Mouse (Mus musculus): Measurements from ENCODE around the gene Foxa1. TPM values are rescaled to one million over a fixed set of nuclear protein-coding genes. Genes with fewer than 3 reads are reported as not detected.

Gene Foxa1
- polyA plus RNA-seq (2014; fragmentation: Nextera tagmentation; extraction: Ambion mirVana) = not detected in 2 replicates

GRCm38 (mm10) chr12:57546415-57547201 lies at the start of gene Foxa1:
Gene Foxa1, minus strand, starts transcription at chr12:57546916.
- Histone ChIP-seq H3K27me3 (ENCODE audit: control insufficient read depth, insufficient read depth, low read length) (peaks cover 84% of the 10 kb centered on the region), H3K9me3 (ENCODE audit: control insufficient read depth, low read length) (no peaks in the 10 kb centered on the region), H3K4me2 (ENCODE audit: low read depth, severe bottlenecking) (peak within 1 kb of the TSS; percentile 95), H3K27ac (replicated peaks; ENCODE audit: low read depth, low read length) (no peak within 1 kb of the TSS), H3K36me3 (ENCODE audit: control insufficient read depth, insufficient read depth, low read length) (no peaks in the 10 kb centered on the region), H3K9ac (ENCODE audit: low read length) (no peak within 1 kb of the TSS), H3K4me3 (ENCODE audit: low read depth, low read length) (peak within 1 kb of the TSS; percentile 38; the same call in 1 of the 2 replicates), H3K4me1 (ENCODE audit: control insufficient read depth, insufficient read depth, low read length) (peaks cover 14% of the 10 kb centered on the region)
- DNase-seq (ENCODE audit: low spot score) (peak; percentile 53), ATAC-seq (ENCODE audit: insufficient number of reproducible peaks, low FRiP score, low TSS enrichment, low read depth) (no peak)
- WGBS = under 1% methylated on average over 31 of the region's 32 CpGs

GRCm38 (mm10) chr12:57575931-57576628 lies 29.4 kb upstream of the Foxa1 start:
- 0 out of 2 replicates have a peak, but pooled peaks cover 2% of the 10 kb centered on the region for H3K4me1 ChIP-seq (ENCODE audit: control insufficient read depth, insufficient read depth, low read length)
- peaks cover 19% of the 10 kb centered on the region for H3K27me3 ChIP-seq (ENCODE audit: control insufficient read depth, insufficient read depth, low read length)
- H3K9ac ChIP-seq (ENCODE audit: low read length) = peak overlapping the region; percentile 41
- 1% methylated on average over 77 of the region's 81 CpGs for WGBS
- H3K4me3 ChIP-seq (ENCODE audit: low read depth, low read length) = peak overlapping the region; percentile 39
- peak overlapping the region; percentile 69 for H3K4me2 ChIP-seq (ENCODE audit: low read depth, severe bottlenecking)
- peak; percentile 77 for DNase-seq (ENCODE audit: low spot score)
- no peaks in the 10 kb centered on the region for H3K36me3 ChIP-seq (ENCODE audit: control insufficient read depth, insufficient read depth, low read length)
- H3K27ac ChIP-seq (replicated peaks; ENCODE audit: low read depth, low read length) = no peak overlapping the region
- H3K9me3 ChIP-seq (ENCODE audit: control insufficient read depth, low read length) = no peaks in the 10 kb centered on the region
- ATAC-seq (ENCODE audit: insufficient number of reproducible peaks, low FRiP score, low TSS enrichment, low read depth) = peak; percentile 83; the same call in 1 of the 2 replicates

- DNase-seq (ENCODE audit: low spot score) = no peak
- H3K27me3 ChIP-seq (ENCODE audit: control insufficient read depth, insufficient read depth, low read length) = peaks cover 19% of the 10 kb centered on the region
- 0 out of 2 replicates have a peak, but pooled peaks cover 2% of the 10 kb centered on the region for H3K4me1 ChIP-seq (ENCODE audit: control insufficient read depth, insufficient read depth, low read length)
- no peak overlapping the region for H3K9ac ChIP-seq (ENCODE audit: low read length)
- H3K27ac ChIP-seq (replicated peaks; ENCODE audit: low read depth, low read length) = no peak overlapping the region
- H3K9me3 ChIP-seq (ENCODE audit: control insufficient read depth, low read length) = no peaks in the 10 kb centered on the region
- ATAC-seq (ENCODE audit: insufficient number of reproducible peaks, low FRiP score, low TSS enrichment, low read depth) = no peak
- no peak overlapping the region for H3K4me2 ChIP-seq (ENCODE audit: low read depth, severe bottlenecking)
- no peak overlapping the region for H3K4me3 ChIP-seq (ENCODE audit: low read depth, low read length)
- H3K36me3 ChIP-seq (ENCODE audit: control insufficient read depth, insufficient read depth, low read length) = no peaks in the 10 kb centered on the region
These were observed 25.7 kb upstream of the Foxa1 start for GRCm38 (mm10) chr12:57572415-57572814.

GRCm38 (mm10) chr12:57571773-57572172 lies 25.1 kb upstream of the Foxa1 start:
- no peak overlapping the region for H3K27ac ChIP-seq (replicated peaks; ENCODE audit: low read depth, low read length)
- DNase-seq (ENCODE audit: low spot score) = no peak
- 22% methylated on average over 9 of the region's 9 CpGs for WGBS

GRCm38 (mm10) chr12:57563909-57564308 lies 17.2 kb upstream of the Foxa1 start, which contains the start of gene Ttc6:
Gene Ttc6, plus strand, starts transcription at chr12:57564113.
- Histone ChIP-seq H3K27me3 (ENCODE audit: control insufficient read depth, insufficient read depth, low read length) (no peaks in the 10 kb centered on the region), H3K36me3 (ENCODE audit: control insufficient read depth, insufficient read depth, low read length) (no peaks in the 10 kb centered on the region), H3K4me1 (ENCODE audit: control insufficient read depth, insufficient read depth, low read length) (no peaks in the 10 kb centered on the region), H3K9me3 (ENCODE audit: control insufficient read depth, low read length) (no peaks in the 10 kb centered on the region), H3K27ac (replicated peaks; ENCODE audit: low read depth, low read length) (no peak within 1 kb of the TSS), H3K4me2 (ENCODE audit: low read depth, severe bottlenecking) (no peak within 1 kb of the TSS), H3K9ac (ENCODE audit: low read length) (no peak within 1 kb of the TSS), H3K4me3 (ENCODE audit: low read depth, low read length) (no peak within 1 kb of the TSS)
- ATAC-seq (ENCODE audit: insufficient number of reproducible peaks, low FRiP score, low TSS enrichment, low read depth) (no peak), DNase-seq (ENCODE audit: low spot score) (no peak)
- whole genome bisulfite sequencing = 72% methylated on average over 6 of the region's 6 CpGs

More at GRCm38 (mm10) chr12:57571773-57572172, 25.1 kb upstream of the Foxa1 start:
- Histone ChIP-seq H3K36me3 (ENCODE audit: control insufficient read depth, insufficient read depth, low read length) (no peaks in the 10 kb centered on the region), H3K4me3 (ENCODE audit: low read depth, low read length) (no peak overlapping the region), H3K9ac (ENCODE audit: low read length) (no peak overlapping the region), H3K9me3 (ENCODE audit: control insufficient read depth, low read length) (no peaks in the 10 kb centered on the region), H3K4me1 (ENCODE audit: control insufficient read depth, insufficient read depth, low read length) (0 out of 2 replicates have a peak, but pooled peaks cover 2% of the 10 kb centered on the region), H3K4me2 (ENCODE audit: low read depth, severe bottlenecking) (no peak overlapping the region), H3K27me3 (ENCODE audit: control insufficient read depth, insufficient read depth, low read length) (peaks cover 19% of the 10 kb centered on the region)
- ATAC-seq (ENCODE audit: insufficient number of reproducible peaks, low FRiP score, low TSS enrichment, low read depth) = no peak

GRCm38 (mm10) chr12:57554091-57554490 lies 7.4 kb upstream of the Foxa1 start:
- no peak overlapping the region for H3K27ac ChIP-seq (replicated peaks; ENCODE audit: low read depth, low read length)
- H3K27me3 ChIP-seq (ENCODE audit: control insufficient read depth, insufficient read depth, low read length) = peaks cover 64% of the 10 kb centered on the region
- no peak overlapping the region for H3K4me2 ChIP-seq (ENCODE audit: low read depth, severe bottlenecking)
- H3K4me1 ChIP-seq (ENCODE audit: control insufficient read depth, insufficient read depth, low read length) = no peaks in the 10 kb centered on the region
- no peak overlapping the region for H3K9ac ChIP-seq (ENCODE audit: low read length)
- H3K4me3 ChIP-seq (ENCODE audit: low read depth, low read length) = no peak overlapping the region
- WGBS = 35% methylated on average over 3 of the region's 3 CpGs
- no peak for ATAC-seq (ENCODE audit: insufficient number of reproducible peaks, low FRiP score, low TSS enrichment, low read depth)
- no peaks in the 10 kb centered on the region for H3K36me3 ChIP-seq (ENCODE audit: control insufficient read depth, insufficient read depth, low read length)
- no peak for DNase-seq (ENCODE audit: low spot score)
- H3K9me3 ChIP-seq (ENCODE audit: control insufficient read depth, low read length) = no peaks in the 10 kb centered on the region

GRCm38 (mm10) chr12:57552286-57552685 lies 5.6 kb upstream of the Foxa1 start:
- Histone ChIP-seq H3K27ac (replicated peaks; ENCODE audit: low read depth, low read length) (no peak overlapping the region), H3K27me3 (ENCODE audit: control insufficient read depth, insufficient read depth, low read length) (peaks cover 79% of the 10 kb centered on the region), H3K4me3 (ENCODE audit: low read depth, low read length) (no peak overlapping the region), H3K36me3 (ENCODE audit: control insufficient read depth, insufficient read depth, low read length) (no peaks in the 10 kb centered on the region), H3K9me3 (ENCODE audit: control insufficient read depth, low read length) (no peaks in the 10 kb centered on the region), H3K9ac (ENCODE audit: low read length) (no peak overlapping the region), H3K4me1 (ENCODE audit: control insufficient read depth, insufficient read depth, low read length) (no peaks in the 10 kb centered on the region), H3K4me2 (ENCODE audit: low read depth, severe bottlenecking) (no peak overlapping the region)
- peak; percentile 21 for DNase-seq (ENCODE audit: low spot score)
- WGBS = 10% methylated on average over 3 of the region's 3 CpGs
- no peak for ATAC-seq (ENCODE audit: insufficient number of reproducible peaks, low FRiP score, low TSS enrichment, low read depth)

- H3K4me3 ChIP-seq (ENCODE audit: low read depth, low read length) = no peak overlapping the region
- DNase-seq (ENCODE audit: low spot score) = no peak
- peaks cover 93% of the 10 kb centered on the region for H3K27me3 ChIP-seq (ENCODE audit: control insufficient read depth, insufficient read depth, low read length)
- no peaks in the 10 kb centered on the region for H3K36me3 ChIP-seq (ENCODE audit: control insufficient read depth, insufficient read depth, low read length)
- H3K27ac ChIP-seq (replicated peaks; ENCODE audit: low read depth, low read length) = no peak overlapping the region
- no peak overlapping the region for H3K9ac ChIP-seq (ENCODE audit: low read length)
- no peak for ATAC-seq (ENCODE audit: insufficient number of reproducible peaks, low FRiP score, low TSS enrichment, low read depth)
- WGBS = 2% methylated on average over 8 of the region's 8 CpGs
- H3K4me1 ChIP-seq (ENCODE audit: control insufficient read depth, insufficient read depth, low read length) = peaks cover 3% of the 10 kb centered on the region
- no peak overlapping the region for H3K4me2 ChIP-seq (ENCODE audit: low read depth, severe bottlenecking)
- H3K9me3 ChIP-seq (ENCODE audit: control insufficient read depth, low read length) = no peaks in the 10 kb centered on the region
These were observed 4.2 kb upstream of the Foxa1 start for GRCm38 (mm10) chr12:57550881-57551280.
